Mouse (Mus musculus): ENCODE measurements around the gene Dact2.

- TF ChIP-seq TAL1 (IDR thresholded peaks at IDR 0.05; ENCODE audit: low read length) (no peak), GATA1 (IDR thresholded peaks at IDR 0.05; ENCODE audit: low read length) (no peak)
Observed at GRCm38 (mm10) chr17:14201281-14201787, 2.8 kb downstream of the Dact2 start.
